Mouse (Mus musculus) liver, postnatal 0 days (tissue): ENCODE results near the gene Olfr316.

Source experiments
- CTCF ChIP-seq: sonication (generic); IDR thresholded peaks from 2 replicates; pipeline ENCODE4 v1.5.1; 2016; ENCODE audit warnings: antibody characterized with exemption, low read depth
- EP300 ChIP-seq: IDR thresholded peaks from 2 replicates; pipeline ENCODE4 v1.6.1; 2016; ENCODE audit warnings: antibody characterized with exemption, low read depth, mild to moderate bottlenecking

DNA sequence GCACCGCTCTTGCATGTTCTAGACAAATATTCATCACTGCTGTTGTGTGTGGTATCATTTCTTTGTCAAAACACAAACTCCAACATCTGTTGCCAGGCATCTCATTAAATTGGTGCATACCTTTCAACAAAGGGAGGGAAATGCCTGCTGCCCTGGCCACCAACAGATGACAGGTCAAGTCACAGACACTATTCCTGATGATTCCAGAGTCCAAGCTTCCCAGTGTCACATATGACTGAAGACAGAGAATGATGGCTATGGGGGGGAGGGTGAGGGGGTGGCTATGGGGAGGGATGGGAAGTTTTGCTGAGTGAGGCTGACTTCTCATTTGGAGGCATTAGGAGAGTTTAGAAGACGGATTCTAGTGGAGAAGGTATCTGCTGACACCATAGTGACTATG is 31.6 kb downstream of the Olfr316 start:
- TF ChIP-seq CTCF (no peak), EP300 (no peak)
